Mouse (Mus musculus) adipose tissue, adult 10 weeks (tissue): ENCODE measurements around the gene Gm8267. TPM values are rescaled to one million over a fixed set of nuclear protein-coding genes. Genes with fewer than 3 reads are reported as not detected.

Source experiments
- polyA plus RNA-seq: library from polyadenylated mRNA; stranded (reverse); fragments of 350-450 nt; fragmentation: Illumina TruSeq; extraction: RNeasy Lipid Tissue Mini Kit (QIAGEN cat#74804); gene quantifications from one replicate; pipeline ENCODE4 v1.2.3, GENCODE M21; 2014; ENCODE audit warnings: low read depth, low replicate concordance

Gm8267 gene
- polyA plus RNA-seq = not detected

GRCm38 (mm10) chr14:44750240-44750639 lies at the start of gene Gm8267:
Gene Gm8267 (minus strand): TSS chr14:44750340.

DNA sequence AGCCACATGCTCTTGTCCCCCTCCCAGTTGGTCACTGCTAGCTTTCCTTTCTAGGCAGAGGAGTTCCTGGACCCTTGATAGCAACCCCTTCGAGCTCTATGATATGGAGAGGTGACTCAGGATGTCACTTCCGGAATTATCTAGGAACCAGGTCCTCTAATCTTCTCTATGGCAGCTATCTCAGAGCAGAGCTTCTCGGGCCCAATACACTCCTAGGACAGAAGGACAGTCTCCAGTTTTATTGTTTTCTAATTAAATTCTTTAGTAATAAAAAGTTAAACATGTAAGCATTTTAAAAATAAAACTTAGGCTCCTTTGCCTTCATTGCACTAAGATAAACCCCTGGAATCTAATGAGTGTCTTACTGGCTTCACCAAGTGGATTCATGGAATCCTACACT lies 43.8 kb downstream of the Gm8267 start, which contains the start of gene Gm8257:
Gene Gm8257 (minus strand): TSS at position 101 of the 400 bp plus-strand sequence.

Other genes starting within 250 kb of the Gm8267 start
- not detected for gene Gm17093, start 232.1 kb downstream of the Gm8267 start, polyA plus RNA-seq
- gene Gm8247, start 167.2 kb downstream of the Gm8267 start, polyA plus RNA-seq = not detected
- gene Gm5624, start 122.4 kb downstream of the Gm8267 start, polyA plus RNA-seq = not detected
- gene Gm8257, start 43.9 kb downstream of the Gm8267 start, polyA plus RNA-seq = not detected
- gene Ptgdr, start 109.0 kb upstream of the Gm8267 start, polyA plus RNA-seq = not detected
- 1.8 TPM for gene Ptger2, start 237.9 kb upstream of the Gm8267 start, polyA plus RNA-seq